Mouse (Mus musculus) midbrain, embryonic 16.5 days (tissue): ENCODE results near the gene Timm29. TPM values are rescaled to one million over a fixed set of nuclear protein-coding genes. Genes with fewer than 3 reads are reported as not detected.

ENCODE experiments used
- ATAC-seq: fragments of 200-750 bp; cut with Nextera tagmentation; 2 replicates; pipeline ENCODE4 v1.8.0; 2017; ENCODE audit warnings: moderate TSS enrichment
- H3K27ac ChIP-seq: fragments of 300-500 bp; sonication (generic); 2 replicates; pipeline ENCODE4 v1.5.1; 2014; ENCODE audit warnings: mild to moderate bottlenecking, low read length, mixed read lengths
- H3K27me3 ChIP-seq: fragments of 300-500 bp; sonication (generic); 2 replicates; pipeline ENCODE4 v1.6.1; 2014; ENCODE audit warnings: low read depth, low read length, mixed read lengths; ENCODE audit not compliant: control insufficient read depth, insufficient read depth
- H3K36me3 ChIP-seq: fragments of 300-500 bp; sonication (generic); 2 replicates; pipeline ENCODE4 v1.6.1; 2014; ENCODE audit warnings: mild to moderate bottlenecking, low read length, moderate library complexity, mixed read lengths; ENCODE audit not compliant: control insufficient read depth, insufficient read depth
- H3K4me1 ChIP-seq: fragments of 300-500 bp; sonication (generic); 2 replicates; pipeline ENCODE4 v1.6.1; 2014; ENCODE audit warnings: mild to moderate bottlenecking, low read length, mixed read lengths; ENCODE audit not compliant: control insufficient read depth, insufficient read depth
- H3K4me2 ChIP-seq: fragments of 300-500 bp; sonication (generic); 2 replicates; pipeline ENCODE4 v1.6.1; 2014; ENCODE audit warnings: mild to moderate bottlenecking, low read length, mixed read lengths
- H3K4me3 ChIP-seq: fragments of 300-500 bp; sonication (generic); 2 replicates; pipeline ENCODE4 v1.5.1; 2014; ENCODE audit warnings: low read depth, mild to moderate bottlenecking, low read length, moderate library complexity, mixed read lengths
- H3K9ac ChIP-seq: fragments of 300-500 bp; sonication (generic); 2 replicates; pipeline ENCODE4 v1.6.1; 2014; ENCODE audit warnings: low read depth, low read length, mixed read lengths
- H3K9me3 ChIP-seq: fragments of 300-500 bp; sonication (generic); replicated peaks from 2 replicates; pipeline ENCODE4 v1.6.1; 2014; ENCODE audit warnings: mild to moderate bottlenecking, low read length, mixed read lengths; ENCODE audit not compliant: control insufficient read depth, poor library complexity, severe bottlenecking
- WGBS: fragments of 180-500 bp; shearing (Covaris S2); extraction: QIAGEN DNeasy Blood & Tissue Kit; methylation state at CpG from one replicate; pipeline ENCODE4 v1.1.7; 2014; 5-methylcytosine and 5-hydroxymethylcytosine counted together
- polyA plus RNA-seq: library from polyadenylated mRNA; unstranded; fragments of >200 nt; fragmentation: Nextera tagmentation; extraction: Ambion mirVana; gene quantifications from 2 replicates; pipeline ENCODE4 v1.2.1, GENCODE M21; 2015

Gene Timm29
- polyA plus RNA-seq, 1 experiment from 2014 or later: 58.6 TPM

GRCm38 (mm10) chr9:21622676-21623075, 30.2 kb downstream of the Timm29 start:
- no peak overlapping the region for H3K4me3 ChIP-seq
- no peak overlapping the region for H3K27ac ChIP-seq
- H3K27me3 ChIP-seq: no peaks in the 10 kb centered on the region
- no peak for ATAC-seq
- H3K36me3 ChIP-seq: no peaks in the 10 kb centered on the region
- no peak overlapping the region for H3K4me2 ChIP-seq
- no peak overlapping the region for H3K9ac ChIP-seq
- no peaks in the 10 kb centered on the region for H3K9me3 ChIP-seq
- WGBS: 95% methylated on average over 1 of the region's 1 CpGs
- peaks cover 30% of the 10 kb centered on the region for H3K4me1 ChIP-seq

GRCm38 (mm10) chr9:21625342-21626339, 33.1 kb downstream of the Timm29 start:
- ATAC-seq: no peak

GRCm38 (mm10) chr9:21626571-21626970, 34.0 kb downstream of the Timm29 start:
- no peak for ATAC-seq
- H3K9ac ChIP-seq: no peak overlapping the region
- H3K27ac ChIP-seq: no peak overlapping the region
- H3K4me2 ChIP-seq: no peak overlapping the region
- no peak overlapping the region for H3K4me3 ChIP-seq
- no peaks in the 10 kb centered on the region for H3K9me3 ChIP-seq
- H3K36me3 ChIP-seq: no peaks in the 10 kb centered on the region
- H3K4me1 ChIP-seq: peaks cover 6% of the 10 kb centered on the region; the same call in 1 of the 2 replicates
- no peaks in the 10 kb centered on the region for H3K27me3 ChIP-seq

More at GRCm38 (mm10) chr9:21625342-21626339, 33.1 kb downstream of the Timm29 start:
- no peaks in the 10 kb centered on the region for H3K36me3 ChIP-seq
- no peak overlapping the region for H3K4me2 ChIP-seq
- H3K27me3 ChIP-seq: no peaks in the 10 kb centered on the region
- H3K27ac ChIP-seq: no peak overlapping the region
- H3K4me3 ChIP-seq: no peak overlapping the region
- WGBS: 87% methylated on average over 9 of the region's 10 CpGs
- H3K4me1 ChIP-seq: peaks cover 8% of the 10 kb centered on the region
- no peak overlapping the region for H3K9ac ChIP-seq
- no peaks in the 10 kb centered on the region for H3K9me3 ChIP-seq

GRCm38 (mm10) chr9:21627145-21627795, 34.7 kb downstream of the Timm29 start:
- 66% methylated on average over 5 of the region's 5 CpGs for WGBS
- H3K9me3 ChIP-seq: no peaks in the 10 kb centered on the region
- no peak for ATAC-seq
- H3K27ac ChIP-seq: 0 out of 2 replicates have a peak overlapping the region, but pooled peaks have one; percentile 6
- H3K4me2 ChIP-seq: no peak overlapping the region
- no peaks in the 10 kb centered on the region for H3K36me3 ChIP-seq
- H3K27me3 ChIP-seq: no peaks in the 10 kb centered on the region
- no peak overlapping the region for H3K9ac ChIP-seq
- H3K4me1 ChIP-seq: peaks cover 6% of the 10 kb centered on the region; the same call in 1 of the 2 replicates
- no peak overlapping the region for H3K4me3 ChIP-seq

- Histone ChIP-seq H3K9me3 (no peaks in the 10 kb centered on the region), H3K36me3 (peaks cover 9% of the 10 kb centered on the region), H3K9ac (no peak overlapping the region), H3K4me1 (no peaks in the 10 kb centered on the region), H3K27me3 (no peaks in the 10 kb centered on the region), H3K4me2 (no peak overlapping the region), H3K27ac (no peak overlapping the region), H3K4me3 (no peak overlapping the region)
- no peak for ATAC-seq
- WGBS: 82% methylated on average over 3 of the region's 3 CpGs
Observed at GRCm38 (mm10) chr9:21630673-21631072, 38.2 kb downstream of the Timm29 start.

GRCm38 (mm10) chr9:21633106-21633505, 40.6 kb downstream of the Timm29 start:
- H3K4me3 ChIP-seq: no peak overlapping the region

GRCm38 (mm10) chr9:21635639-21636038, 43.1 kb downstream of the Timm29 start:
- peaks cover 46% of the 10 kb centered on the region for H3K36me3 ChIP-seq
- ATAC-seq: no peak

More at GRCm38 (mm10) chr9:21633106-21633505, 40.6 kb downstream of the Timm29 start:
- H3K4me2 ChIP-seq: no peak overlapping the region
- H3K27ac ChIP-seq: no peak overlapping the region
- no peaks in the 10 kb centered on the region for H3K27me3 ChIP-seq
- WGBS: 57% methylated on average over 3 of the region's 3 CpGs
- no peaks in the 10 kb centered on the region for H3K9me3 ChIP-seq
- no peaks in the 10 kb centered on the region for H3K4me1 ChIP-seq
- ATAC-seq: no peak
- H3K36me3 ChIP-seq: peaks cover 29% of the 10 kb centered on the region
- H3K9ac ChIP-seq: no peak overlapping the region

GRCm38 (mm10) chr9:21639031-21639430, 46.5 kb downstream of the Timm29 start:
- ATAC-seq: no peak
- H3K4me1 ChIP-seq: no peaks in the 10 kb centered on the region
- H3K4me3 ChIP-seq: no peak overlapping the region
- H3K36me3 ChIP-seq: peaks cover 75% of the 10 kb centered on the region
- no peak overlapping the region for H3K9ac ChIP-seq
- H3K4me2 ChIP-seq: no peak overlapping the region
- H3K27me3 ChIP-seq: no peaks in the 10 kb centered on the region
- WGBS: 97% methylated on average over 11 of the region's 11 CpGs
- no peaks in the 10 kb centered on the region for H3K9me3 ChIP-seq
- H3K27ac ChIP-seq: no peak overlapping the region

More at GRCm38 (mm10) chr9:21635639-21636038, 43.1 kb downstream of the Timm29 start:
- Histone ChIP-seq H3K27ac (no peak overlapping the region), H3K4me2 (no peak overlapping the region), H3K27me3 (no peaks in the 10 kb centered on the region), H3K9me3 (no peaks in the 10 kb centered on the region), H3K4me1 (no peaks in the 10 kb centered on the region), H3K9ac (no peak overlapping the region), H3K4me3 (no peak overlapping the region)
- 58% methylated on average over 7 of the region's 7 CpGs for WGBS
